Mouse (Mus musculus): Measurements from ENCODE around the gene Sars2.

DNA sequence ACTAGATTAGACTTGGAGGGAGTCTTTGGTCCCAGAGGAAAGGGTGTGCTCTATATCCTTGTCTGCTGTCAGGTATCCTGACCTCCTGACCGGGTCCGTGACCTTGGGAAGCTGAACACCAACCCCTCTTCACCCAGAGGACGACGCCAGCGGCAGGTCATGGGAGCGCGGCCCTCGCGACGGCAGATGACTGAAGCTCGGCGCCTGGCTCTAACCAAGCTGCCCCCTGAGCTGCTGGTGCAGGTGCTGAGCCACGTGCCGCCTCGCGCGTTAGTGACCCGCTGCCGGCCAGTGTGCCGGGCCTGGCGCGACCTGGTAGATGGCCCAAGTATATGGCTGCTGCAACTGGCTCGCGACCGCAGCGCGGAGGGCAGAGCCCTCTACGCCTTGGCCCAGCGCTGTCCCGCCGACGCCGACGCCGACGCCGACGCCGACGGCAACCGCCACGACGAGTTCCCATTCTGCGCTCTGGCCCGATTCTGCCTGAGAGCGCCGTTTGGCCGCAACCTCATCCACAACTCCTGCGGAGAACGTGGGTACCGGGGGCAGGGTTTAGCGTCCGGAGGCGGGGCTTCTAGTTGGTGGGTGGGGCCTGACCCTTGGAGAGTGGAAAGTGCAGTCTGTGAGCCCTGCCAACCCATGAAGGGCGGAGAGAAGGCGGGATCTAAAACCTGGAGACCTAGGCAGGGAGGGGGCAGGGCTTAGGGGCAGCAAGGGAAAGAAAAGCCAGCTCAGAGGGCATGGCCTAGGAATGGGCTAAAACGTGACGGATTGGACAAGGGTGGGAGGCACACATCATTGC, 9.2 kb upstream of the Sars2 start:
- TF ChIP-seq CTCF (IDR thresholded peaks at IDR 0.05; ENCODE audit: borderline replicate concordance, control insufficient read depth, extremely low read depth, insufficient read depth, low read length, poor library complexity) (no peak), POLR2A (IDR thresholded peaks at IDR 0.05; ENCODE audit: control insufficient read depth, extremely low read depth, insufficient read depth, low read length, poor library complexity) (no peak)

Data from thymus, adult 2 months (tissue).